Mouse (Mus musculus) gastrocnemius, postnatal 36 days (tissue): ENCODE results near the gene Serac1. TPM values are rescaled to one million over a fixed set of nuclear protein-coding genes. Genes with fewer than 3 reads are reported as not detected.
"Not testable (repeated sequence)": the region's sequence is repeated elsewhere in the genome, so short reads cannot be mapped to it uniquely, and the experiment has no call there.

Source experiments
- DNase-seq, 2 experiments: peaks; one replicate each; pipeline ENCODE4 v3.0.0; 2022
- intact Hi-C: fragments of 180-260 bp; cut with DNase I; formaldehyde crosslinking; loops from one replicate; pipeline ENCODE4 v1.15.1; 2025
- total RNA-seq, 2 experiments: library from RNA; stranded (reverse); gene quantifications; 2 replicates each; pipeline ENCODE4 v1.2.3; 2021

Serac1 gene
- total RNA-seq, 2 experiments from 2014 or later, result 4.5 to 5.2 TPM

DNA sequence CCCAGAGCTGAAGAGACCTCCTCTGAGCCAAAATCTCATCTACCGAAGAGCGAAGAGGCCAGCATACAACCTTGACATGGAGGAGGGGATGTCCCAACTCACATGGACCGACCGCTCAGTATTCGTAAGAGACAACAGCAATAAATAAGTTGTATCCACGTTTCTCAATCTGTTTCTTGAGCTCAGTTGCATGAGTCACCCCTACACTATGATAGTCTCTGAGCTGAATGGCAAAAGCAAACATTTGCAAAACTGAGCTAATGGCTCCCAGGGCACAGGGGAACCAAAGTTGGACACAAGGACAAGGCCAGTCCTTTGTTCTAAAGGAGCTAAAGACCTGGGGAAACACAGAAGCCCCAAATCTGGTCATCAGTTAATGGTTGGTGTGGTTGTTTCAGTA, 9.7 kb downstream of the Serac1 start:
- intact Hi-C loops, result no loop called here
- no peak for DNase-seq

DNA sequence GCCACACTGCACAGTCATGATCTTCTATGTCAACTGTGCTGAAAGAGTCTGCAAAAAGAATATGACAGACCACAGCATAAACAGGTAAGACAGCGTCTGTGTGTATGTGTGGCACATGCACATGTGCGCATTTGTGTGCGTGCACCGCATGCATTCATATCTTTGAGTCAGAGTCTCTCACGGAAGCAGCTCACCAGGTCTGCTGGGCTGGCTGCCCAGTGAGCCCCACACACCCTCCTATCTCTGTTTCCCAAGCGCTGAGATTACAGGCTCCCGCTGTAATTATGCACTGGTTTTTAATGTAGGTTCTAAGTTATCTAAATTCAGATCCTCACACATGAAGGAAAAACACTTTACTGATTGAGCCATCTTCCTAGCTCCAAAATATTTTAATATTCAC, 11.9 kb downstream of the Serac1 start:
- intact Hi-C loops, result no loop called here
- no peak for DNase-seq

DNA sequence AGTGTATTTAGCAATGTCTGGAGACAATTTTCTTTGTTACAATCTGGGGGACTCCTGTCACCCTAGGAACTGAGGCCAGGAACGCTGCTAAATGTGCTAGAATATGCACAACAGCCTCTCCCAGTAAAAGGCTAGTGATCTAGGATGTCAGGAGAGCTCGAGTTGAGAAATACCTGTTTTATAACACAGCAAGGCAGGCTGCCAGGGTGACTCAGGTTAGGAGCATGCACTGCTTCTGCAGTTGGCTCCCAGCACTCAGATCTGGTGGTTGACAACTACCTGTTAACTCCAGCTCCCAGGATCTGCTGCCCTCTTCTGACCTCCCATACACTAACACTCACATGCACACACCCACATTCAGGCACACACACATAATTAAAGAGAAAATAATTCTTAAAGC, 13.5 kb downstream of the Serac1 start:
- DNase-seq, result no peak
- intact Hi-C loops, result no loop called here

DNA sequence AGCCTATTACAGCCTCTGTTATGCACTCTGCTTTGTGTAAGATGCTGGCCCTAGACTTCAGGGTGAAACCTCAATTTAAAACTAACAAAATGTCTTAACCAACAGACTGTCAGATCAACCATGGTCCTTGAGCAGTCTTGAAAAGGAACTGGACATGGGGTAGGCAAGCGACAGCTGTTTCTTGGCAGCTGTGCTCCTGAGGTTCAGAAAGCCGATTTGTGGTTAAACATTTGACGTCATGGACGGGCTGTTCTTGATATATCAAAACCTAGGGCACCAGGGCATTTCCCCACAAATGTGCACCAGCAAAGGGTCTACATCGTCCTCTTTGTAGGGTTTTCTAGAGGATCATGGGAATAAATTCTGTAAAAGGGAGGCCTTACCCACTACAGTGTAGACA, 16.0 kb downstream of the Serac1 start:
- intact Hi-C loops, result no loop called here
- DNase-seq, result no peak

DNA sequence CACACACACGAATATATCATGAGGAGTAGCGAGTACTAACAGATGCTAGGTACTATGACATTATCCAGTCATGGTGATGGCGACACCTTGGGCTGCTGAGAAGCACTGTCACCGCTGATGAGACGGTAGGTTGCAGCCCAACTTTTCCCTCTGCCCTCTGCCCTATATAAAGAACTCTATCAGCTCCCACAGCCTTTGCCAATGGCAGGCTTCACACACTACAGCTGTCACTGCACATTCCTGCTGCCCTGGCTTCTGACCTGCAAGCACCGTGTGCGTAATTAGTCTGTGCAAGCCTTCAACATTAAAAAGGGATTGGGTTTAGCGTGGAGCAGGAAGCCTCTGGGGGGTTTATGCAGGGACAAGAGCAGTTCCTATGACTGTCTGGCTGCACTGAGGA, 16.7 kb downstream of the Serac1 start:
- intact Hi-C loops, result no loop called here
- no peak for DNase-seq

DNA sequence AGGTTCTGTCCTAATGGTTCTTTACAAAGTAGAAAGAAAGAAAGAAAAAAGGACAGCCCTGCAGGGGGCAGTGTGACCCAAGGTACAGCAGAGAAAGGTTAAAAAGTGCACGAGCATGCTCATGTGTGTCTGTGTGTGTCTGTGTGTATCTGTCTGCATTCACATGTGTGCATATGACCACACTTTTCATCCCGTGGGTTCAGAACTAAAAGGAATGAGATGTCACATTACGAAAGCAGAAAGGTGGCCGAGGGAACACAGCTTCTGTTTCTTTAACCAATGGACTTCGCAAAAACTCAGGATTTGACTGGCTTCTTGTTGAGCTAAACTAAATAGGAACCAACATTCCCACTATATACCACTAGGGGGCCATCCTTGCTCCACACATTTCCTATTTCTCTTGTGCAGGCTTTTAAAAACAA, 24.6 kb downstream of the Serac1 start:
- intact Hi-C loops, result no loop called here
- no peak for DNase-seq

DNA sequence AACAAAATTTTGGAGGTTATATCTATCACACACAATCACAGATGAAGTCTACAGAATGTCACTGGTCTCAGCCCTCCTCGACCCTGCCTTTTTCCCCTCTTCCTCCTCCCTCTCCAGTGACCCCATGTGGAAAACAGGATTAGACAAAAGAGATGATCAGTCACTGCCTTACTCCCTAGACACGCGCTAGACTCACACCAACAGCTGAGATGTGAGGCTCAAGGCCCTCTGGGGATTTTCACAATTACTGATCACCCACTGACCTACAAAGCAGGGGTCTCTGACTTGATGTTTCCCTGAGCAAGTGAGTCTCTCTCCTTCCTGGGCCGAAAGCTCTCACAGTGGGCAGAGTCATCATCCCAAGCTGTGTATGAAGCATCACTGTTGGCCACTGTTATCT, 26.7 kb downstream of the Serac1 start:
- no peak for DNase-seq
- intact Hi-C loops, result no loop called here

DNA sequence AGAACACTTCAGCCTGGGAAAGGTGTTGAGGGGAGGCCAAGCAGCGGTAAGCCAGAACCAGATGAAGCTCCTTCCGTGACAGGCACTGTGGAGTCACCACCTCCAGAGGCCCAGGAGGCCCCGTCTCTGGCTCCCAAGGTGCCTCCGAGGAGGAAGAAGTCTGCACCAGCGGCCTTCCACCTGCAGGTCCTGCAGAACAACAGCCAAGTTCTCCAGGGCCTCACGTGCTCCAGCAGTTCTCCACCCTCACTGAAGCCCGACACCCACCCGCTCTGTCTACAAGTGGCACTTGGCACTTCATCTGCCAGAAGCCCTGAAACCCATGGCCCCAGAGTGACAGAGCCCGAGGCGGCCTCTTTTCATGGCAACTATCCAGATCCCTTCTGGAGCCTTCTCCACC, 42.0 kb downstream of the Serac1 start:
- intact Hi-C loops, result no loop called here
- no peak for DNase-seq

DNA sequence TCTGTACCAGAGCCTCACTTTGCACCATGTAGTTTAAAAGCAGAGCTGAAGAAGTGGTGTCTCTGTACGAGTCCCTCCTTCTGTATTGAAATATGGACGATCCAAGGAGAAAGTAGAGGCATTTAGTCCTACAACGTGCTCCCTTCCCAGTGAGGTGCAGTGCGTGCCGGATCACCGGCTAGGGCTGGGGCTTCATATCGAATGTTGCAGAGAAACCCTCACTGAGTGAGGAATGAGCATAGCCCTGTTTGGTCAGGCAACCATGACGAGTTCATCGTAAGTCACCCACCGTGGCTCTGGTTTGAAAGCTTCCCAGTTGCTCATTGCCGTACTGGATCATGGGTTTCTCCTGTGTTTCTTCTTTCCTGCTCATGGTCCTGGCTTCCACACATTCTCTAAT, 42.7 kb downstream of the Serac1 start:
- intact Hi-C loops, result no loop called here
- DNase-seq, result no peak

DNA sequence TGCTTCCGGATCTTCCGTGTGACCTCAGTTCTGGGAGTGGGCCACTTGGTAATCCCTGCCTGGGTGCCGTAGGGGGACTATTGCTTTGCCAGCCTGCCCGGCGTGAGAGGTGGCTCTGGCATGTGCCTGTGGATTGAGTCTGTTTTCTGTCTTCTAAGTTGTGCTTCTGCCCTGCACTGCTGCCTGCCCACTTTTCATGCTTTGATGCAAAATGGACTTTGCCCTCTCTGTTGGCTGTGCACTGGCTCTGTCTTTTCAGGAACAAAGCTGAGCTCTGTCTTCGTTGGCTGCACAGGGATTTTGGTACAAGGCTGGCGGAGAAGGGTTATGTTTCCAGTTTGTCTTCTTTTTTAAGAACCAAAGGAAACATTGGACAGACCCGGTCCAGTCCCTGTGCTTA, 43.1 kb downstream of the Serac1 start:
- no peak for DNase-seq
- intact Hi-C loops, result no loop called here

DNA sequence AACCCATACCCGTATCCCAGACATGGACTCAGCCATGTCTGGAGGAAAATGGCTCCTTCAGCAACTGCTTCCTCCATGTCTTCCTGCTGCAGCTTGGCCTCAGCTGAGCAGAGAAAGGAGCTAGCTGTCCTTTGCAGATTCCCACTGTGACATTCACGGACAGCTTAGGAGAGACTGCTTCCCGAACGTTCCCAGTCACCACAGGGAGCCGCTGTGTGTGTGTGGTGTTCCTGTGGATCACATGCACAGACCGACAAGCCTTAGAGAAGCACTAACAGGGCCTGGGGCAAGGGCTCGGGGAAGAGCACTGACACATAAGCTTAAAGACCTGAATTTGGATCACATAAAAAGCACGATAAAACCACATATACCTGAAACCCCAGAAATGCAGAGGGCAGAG, 43.9 kb downstream of the Serac1 start:
- intact Hi-C loops, result no loop called here
- no peak for DNase-seq

DNA sequence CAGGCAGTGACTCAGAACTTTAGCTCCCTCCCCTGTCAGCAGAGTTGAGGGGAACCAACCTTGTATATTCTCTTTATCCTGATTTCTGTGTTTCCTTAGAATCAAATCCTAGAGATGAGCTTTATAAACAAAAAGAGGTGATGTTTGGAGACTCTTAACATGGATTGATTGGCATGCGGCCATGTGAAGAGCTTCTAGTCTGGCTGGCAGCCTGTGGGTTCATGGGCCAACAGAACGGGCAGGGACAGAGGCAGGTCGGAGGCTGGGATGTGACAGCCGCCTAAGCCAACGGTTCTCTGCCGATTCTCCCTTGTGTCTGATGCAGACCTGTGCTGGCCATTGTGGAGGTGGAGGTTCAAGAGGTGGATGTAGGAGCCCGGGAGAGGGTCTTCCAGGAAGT, 53.7 kb downstream of the Serac1 start:
- DNase-seq, result no peak
- intact Hi-C loops, result loop anchor here (10.0 kb wide), 1 partner anchor 231 kb away; no protein-coding TSS in a partner anchor

DNA sequence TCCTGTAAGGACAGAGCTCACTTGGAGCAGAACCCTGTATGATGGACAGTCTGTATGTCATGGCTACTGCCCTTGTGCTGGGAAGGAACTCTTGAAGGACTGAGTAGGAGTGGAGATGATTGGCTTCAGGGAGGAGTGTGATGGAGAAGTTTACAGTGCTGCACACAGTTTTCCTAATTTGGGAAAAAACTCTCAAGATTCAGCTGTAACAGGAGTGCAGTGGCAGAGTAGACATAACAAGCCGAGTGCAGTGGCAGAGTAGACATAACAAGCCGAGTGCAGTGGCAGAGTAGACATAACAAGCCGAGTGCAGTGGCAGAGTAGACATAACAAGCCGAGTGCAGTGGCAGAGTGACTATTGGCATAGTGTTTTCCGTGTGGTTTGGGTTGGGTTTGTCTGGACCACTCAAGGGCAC, 58.2 kb downstream of the Serac1 start:
- intact Hi-C loops, result loop anchor here (10.0 kb wide), 1 partner anchor 227 kb away; no protein-coding TSS in a partner anchor
- not testable (repeated sequence) for DNase-seq

DNA sequence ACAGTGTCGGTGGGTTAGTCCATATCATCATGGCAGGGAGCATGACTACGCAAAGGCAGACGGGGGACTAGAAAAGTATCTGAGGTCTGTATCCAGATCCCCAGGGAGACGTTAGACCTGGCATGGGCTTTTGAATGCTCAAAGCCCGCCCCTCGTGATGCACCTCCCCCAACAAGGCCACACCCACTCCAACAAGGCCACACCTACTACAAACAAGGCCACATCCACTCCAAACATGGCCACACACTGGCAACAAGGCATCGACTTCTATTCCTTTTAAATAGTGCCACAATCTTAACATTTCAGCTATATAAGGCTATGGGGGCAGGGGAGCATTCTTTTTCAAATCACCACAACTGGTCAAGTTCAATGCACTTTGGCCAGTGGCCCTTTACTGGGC, 58.9 kb downstream of the Serac1 start:
- intact Hi-C loops, result loop anchor here (10.0 kb wide), 1 partner anchor 226 kb away; no protein-coding TSS in a partner anchor
- DNase-seq, result no peak

DNA sequence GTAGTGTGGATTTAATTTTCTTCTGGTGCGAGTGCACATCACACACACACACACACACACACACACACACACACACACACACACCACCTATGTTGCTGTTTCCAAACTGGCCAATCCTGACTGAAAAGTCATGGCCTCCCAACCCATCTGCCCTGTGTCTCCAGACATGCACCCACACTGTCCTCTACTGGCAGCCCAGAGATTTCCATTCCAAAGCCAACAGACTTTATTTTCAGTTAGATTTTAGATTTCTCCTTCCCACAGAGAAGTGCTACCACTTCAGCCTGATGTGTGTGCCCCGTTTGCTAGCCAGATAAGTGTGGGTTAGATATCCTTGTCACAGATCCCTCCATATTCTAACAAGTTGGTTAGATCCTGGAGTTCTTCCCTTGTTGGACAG, 59.8 kb downstream of the Serac1 start:
- DNase-seq, result no peak
- intact Hi-C loops, result loop anchor here (10.0 kb wide), 1 partner anchor 225 kb away; no protein-coding TSS in a partner anchor

DNA sequence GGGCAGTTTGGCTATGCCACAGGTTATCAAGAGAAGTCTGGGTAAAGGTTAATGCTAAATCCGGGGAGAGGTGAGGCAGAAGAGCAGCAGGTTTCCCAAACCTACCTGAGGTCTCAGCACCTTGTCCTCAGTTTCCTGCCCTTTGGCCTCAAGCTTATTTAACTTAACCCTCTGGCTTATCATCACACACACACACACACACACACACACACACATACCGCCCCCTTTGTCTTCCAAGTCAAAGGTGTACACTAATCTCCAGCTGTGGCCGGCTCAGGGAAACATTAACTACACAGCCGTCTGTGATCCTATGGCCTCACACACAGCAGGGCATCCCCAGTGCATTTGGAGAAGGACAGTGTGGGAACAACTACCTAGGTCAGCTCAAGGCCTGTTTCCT, 61.2 kb downstream of the Serac1 start:
- no peak for DNase-seq
- intact Hi-C loops, result no loop called here

DNA sequence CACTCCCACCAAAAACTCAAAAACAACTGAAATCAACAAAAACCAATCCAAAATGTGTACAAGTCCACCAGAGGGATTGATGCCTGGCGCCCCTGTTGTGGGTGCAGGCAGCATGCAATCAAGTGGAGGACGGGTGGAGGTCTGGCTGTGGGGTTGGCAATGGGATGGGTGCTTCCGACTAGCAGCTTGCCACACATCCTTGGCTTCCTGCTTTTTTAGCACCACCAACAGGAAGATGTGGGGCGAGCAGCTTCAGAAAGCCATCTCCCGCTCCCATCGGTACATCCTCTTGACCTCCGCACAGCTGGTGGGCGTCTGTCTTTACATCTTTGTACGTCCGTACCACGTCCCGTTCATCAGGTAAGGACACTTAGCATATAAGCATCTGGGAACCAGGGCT, 62.3 kb downstream of the Serac1 start:
- no peak for DNase-seq
- intact Hi-C loops, result loop anchor here (1.0 kb wide), 1 partner anchor 76 kb away; the partner anchor contains the start of gene Synj2

DNA sequence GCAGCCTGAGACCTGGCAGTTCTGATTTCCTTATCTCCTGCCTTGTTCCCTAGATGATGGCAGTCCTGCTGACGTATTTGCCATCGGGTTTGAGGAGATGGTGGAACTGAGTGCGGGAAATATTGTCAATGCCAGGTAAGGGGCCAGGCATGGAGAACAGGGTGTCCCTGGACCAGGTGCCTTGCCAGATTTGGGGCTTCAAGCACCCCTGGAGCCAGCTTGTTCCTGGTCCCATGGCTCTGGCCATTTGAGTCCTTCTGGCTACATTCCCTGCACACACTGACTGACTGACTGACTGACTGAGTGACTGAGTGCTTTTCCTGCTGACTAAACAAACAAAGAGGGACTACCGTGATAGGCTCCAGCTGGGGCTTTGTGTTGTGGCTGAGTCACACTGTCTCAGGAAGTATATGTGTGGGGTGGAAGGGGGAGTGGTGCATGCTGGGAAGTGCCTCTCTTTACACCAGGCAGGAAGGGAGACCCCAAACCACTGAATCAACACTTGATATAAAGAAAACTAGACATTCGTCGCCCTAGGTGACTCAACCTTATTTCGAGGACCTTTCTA, 63.2 kb downstream of the Serac1 start:
- intact Hi-C loops, result no loop called here
- no peak for DNase-seq

DNA sequence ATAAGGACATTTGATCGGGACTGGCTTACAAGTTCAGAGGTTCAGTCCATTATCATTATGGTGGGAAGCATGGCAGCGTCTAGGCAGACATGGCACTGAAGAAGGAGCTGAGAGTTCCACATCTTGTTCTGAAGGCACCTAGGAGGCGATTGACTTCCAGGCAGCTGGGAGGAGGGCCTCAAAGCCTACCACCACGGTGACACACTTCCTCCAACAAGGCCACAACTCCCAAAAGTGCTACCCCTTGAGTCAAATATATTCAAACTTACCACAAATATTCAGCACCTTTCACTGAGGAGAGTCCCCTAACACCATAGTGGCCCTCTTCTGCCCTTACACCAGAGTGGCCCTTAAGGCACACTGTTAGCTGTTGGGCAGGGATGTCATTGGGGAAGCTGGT, 64.6 kb downstream of the Serac1 start:
- no peak for DNase-seq
- intact Hi-C loops, result no loop called here

DNA sequence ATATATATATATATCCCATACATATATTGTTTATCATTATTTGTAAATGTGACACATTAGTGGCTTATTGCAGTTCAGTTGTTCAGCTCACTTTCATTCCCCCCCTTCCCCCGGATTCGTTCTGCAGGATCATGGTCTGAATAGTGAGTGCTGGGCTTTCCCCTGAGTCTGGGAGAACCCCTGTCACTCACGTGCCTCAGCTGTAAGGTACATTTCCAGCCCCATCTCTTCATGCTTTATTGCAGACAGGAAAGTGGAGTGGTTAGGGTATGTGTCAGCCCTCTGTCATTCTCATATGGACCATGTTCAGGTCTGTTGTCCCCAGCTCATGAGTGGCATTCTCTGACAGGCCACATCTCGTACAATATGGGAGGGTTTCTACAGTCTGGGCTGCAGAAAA, 66.5 kb downstream of the Serac1 start:
- no peak for DNase-seq

DNA sequence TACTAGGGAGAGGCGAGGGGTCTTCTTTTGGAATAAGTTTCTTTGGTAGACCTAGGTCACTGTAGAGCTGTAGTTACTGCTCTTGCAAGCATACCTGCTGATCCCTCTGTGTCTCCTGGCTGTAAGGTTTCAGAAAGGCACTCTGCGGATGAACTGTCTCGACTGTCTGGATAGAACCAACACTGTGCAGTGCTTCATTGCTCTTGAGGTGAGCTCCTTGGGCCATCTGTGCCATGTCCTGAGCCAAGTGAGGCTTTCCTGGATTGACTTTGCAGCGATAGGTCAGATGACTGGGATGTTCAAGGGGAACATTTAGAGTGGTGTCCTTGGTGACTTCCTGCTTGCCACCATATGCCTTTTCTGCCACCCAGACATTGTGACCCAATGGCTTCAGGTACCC, 69.9 kb downstream of the Serac1 start:
- intact Hi-C loops, result loop anchor here (2.0 kb wide), 1 partner anchor 13 kb away; no protein-coding TSS in a partner anchor
- DNase-seq, result no peak

More for the DNA sequence above, 66.5 kb downstream of the Serac1 start:
- intact Hi-C loops, result no loop called here

DNA sequence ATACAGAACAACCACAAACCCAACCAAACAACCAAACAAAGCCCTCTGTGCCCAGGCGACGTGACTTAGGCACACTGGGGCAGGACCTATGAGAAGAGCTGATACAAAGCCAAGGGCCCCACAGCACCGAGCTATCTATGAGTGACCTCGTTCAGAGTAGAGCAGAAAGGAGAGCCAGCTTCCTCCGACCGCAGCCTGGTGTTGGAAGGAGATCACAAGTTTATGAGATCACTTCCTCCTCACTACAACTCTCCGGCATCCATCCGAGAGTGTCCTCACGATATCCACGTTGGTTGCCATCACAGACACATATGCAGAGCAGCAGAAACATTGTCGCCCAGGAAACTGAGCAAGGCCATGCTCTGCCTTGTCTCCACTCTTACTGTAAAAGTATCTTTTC, 71.0 kb downstream of the Serac1 start:
- intact Hi-C loops, result loop anchor here (2.0 kb wide), 1 partner anchor 14 kb away; no protein-coding TSS in a partner anchor
- DNase-seq, result no peak

DNA sequence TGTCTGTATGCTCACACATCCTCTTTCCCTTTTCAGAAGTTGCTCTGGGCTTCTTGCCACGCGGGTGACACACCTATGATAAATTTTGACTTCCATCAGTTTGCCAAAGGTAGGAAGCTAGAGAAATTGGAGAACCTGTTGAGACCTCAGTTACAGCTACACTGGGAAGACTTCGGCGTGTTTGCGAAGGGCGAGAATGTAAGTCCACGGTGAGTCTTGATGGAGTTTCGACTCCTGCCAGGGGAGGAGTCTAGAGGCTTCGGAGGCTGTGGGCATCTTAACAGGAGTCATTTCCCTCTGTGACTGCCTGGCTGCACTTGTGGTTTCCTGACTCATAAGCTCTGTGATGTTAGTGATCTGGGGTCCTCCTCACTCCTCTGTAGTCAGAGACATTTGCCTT, 71.6 kb downstream of the Serac1 start:
- intact Hi-C loops, result loop anchor here (2.0 kb wide), 1 partner anchor 15 kb away; no protein-coding TSS in a partner anchor
- no peak for DNase-seq
